Mouse (Mus musculus) megakaryocyte progenitor cell, adult 5-6 weeks (primary cell): ENCODE results near the gene Hoxa13. TPM values are rescaled to one million over a fixed set of nuclear protein-coding genes. Genes with fewer than 3 reads are reported as not detected.

Source experiments
- ATAC-seq: replicated peaks from 2 replicates; pipeline ENCODE4 v1.8.0; 2016; ENCODE audit warnings: mild to moderate bottlenecking, moderate TSS enrichment, inconsistent platforms; ENCODE audit not compliant: poor library complexity
- total RNA-seq, 2 experiments: library from RNA; stranded (forward) in 1 of 2; stranded (reverse) in 1 of 2; fragments of 157-497, 149-512 nt in 1 of 2; fragments of 200-1000 nt in 1 of 2; gene quantifications; 2 replicates each; pipeline versions ENCODE4 v1.2.3 to v1.2.4; 2015 to 2017

Hoxa13 gene
- total RNA-seq, 2 experiments from 2014 or later, result not detected

GRCm38 (mm10) chr6:52237346-52238154, 23.1 kb downstream of the Hoxa13 start:
- ATAC-seq, result no peak

- no peak for ATAC-seq
Observed at GRCm38 (mm10) chr6:52236806-52237205, 23.9 kb downstream of the Hoxa13 start.

- ATAC-seq, result no peak
Observed at GRCm38 (mm10) chr6:52235866-52236265, 24.8 kb downstream of the Hoxa13 start.

DNA sequence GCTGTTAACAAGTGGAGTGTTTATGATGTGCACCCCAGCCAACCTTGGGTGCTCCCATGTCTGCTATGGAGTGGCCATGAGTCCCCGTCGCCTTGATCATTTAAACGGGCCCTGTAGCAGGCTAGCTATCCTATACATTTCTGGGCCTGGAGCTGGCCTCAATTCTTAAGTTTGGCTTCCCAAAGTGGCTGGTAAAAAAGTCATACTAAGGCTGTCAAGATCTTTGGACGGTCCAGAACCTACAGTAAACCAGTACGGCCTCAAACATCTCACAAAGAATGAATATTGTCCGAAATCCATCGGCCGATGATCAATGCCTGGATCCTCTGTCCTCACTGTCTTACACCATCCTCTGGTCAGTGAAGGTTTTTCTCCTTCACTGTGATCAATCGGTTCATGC, 25.4 kb downstream of the Hoxa13 start:
- ATAC-seq, result no peak

DNA sequence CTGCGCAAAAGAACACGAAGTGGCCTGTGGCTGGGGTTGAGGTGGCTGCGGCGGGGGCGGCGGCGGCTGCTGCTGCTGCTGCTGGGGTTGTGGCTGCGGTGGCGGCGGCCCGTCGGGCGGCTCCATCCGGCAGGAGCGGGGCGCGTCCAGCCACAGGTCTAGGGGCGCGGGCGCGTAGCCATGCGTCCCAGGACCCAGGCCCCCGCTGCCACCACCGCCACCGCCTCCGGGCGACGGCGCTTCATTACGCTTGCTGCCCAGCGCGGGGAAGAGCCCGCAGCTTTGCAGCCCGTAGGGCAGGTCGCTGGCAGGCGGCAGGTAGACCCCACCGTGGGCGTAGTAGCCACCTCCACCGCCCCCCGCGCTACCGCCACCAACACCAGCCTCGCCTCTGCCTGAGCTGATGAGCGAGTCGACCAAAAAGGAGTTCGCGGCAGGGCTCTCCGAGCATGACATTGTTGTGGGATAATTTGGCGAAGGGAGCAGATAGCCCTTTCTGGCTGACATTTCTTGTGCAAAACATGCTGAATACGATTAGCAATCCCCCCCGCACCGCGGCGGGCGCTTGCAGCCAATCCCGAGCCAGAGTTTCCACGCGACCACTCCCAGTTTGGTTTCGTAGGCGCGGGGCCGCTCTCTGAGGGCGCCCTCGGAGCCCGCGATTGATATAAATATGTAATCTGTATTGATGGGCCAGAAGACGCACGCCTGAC, 26.1 kb downstream of the Hoxa13 start:
- ATAC-seq, result no peak

GRCm38 (mm10) chr6:52233546-52234427, 26.9 kb downstream of the Hoxa13 start:
- ATAC-seq, result no peak

DNA sequence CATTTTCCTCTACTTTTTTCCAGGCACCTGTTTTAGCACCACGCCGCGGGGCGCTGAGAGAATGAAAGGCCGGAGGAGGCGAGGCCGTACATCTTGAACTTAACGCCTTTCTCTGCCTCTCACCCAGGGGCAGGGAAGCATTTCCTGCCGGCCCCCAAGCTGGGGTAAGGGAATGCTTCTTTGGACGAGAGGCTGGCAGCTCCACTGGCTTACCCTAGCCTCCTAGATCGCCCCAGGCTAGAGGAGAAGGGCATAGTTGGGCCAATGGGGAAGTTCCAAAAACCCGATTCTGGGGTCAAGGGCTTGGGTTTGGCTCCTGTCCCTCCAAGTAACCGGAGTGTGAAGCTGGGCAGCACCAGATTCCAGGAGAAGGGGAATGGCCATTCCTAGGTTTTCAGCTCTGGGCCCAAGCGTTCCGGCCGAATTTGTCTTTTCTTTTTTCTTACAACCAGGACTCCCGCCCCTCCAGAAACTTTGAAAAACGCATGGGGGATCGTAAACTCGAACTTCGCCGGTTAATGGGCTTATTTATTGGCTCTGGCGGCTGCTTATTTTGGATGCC, 27.6 kb downstream of the Hoxa13 start:
- ATAC-seq, result no peak

DNA sequence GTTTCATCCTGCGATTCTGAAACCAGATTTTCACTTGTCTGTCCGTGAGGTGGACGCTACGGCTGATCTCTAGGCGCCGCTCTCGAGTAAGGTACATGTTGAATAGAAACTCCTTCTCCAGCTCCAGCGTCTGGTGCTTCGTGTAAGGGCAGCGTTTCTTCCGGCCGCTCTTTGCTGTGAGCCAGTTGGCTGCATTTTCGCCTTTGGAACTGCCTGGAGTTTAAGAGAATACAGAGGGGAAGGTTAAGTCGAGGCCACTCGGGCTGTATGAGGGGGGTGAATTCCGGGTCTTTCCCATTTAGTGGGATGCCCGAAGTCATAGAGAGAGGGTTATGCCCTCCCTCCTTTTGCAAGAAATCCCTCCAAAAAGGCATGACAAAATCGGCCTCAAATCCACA, 28.1 kb downstream of the Hoxa13 start:
- ATAC-seq, result no peak

DNA sequence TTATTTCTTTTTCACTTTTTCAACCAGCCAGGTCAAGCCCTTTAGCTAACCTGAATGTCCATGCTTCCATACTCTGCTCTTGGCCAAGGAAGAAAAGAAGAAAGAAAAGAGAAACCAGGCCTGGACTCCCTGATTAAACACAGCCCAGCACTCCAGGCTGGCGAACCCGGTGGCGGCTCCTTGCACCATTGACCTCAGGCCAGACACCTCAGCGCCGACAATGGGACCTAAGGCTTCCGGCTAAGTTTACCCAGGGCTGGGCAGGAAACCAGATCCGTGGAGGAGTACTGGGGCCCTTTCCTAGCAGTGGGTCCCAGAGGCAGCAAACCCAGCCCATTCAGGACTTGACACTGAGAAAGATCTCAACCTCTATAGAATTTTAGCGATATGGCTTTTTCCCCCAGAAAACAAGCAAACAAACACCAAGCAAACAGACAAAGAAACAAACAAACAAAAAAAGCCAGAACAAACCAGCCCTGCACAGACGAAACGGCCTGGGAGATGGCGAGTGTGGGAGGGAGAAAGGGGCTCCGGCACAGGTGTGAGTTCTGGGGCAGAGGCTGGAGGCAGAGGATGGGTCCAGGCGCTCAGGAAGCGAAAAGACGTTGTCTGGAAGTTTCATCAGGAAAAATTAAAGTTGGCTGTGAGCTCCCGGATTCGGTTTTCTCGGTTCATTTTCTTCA, 28.7 kb downstream of the Hoxa13 start:
- ATAC-seq, result no peak

GRCm38 (mm10) chr6:52230516-52231165, 30.0 kb downstream of the Hoxa13 start, which contains the start of gene Hoxa9:
TSS of gene Hoxa9 (minus strand) at chr6:52231089.
- no peak for ATAC-seq

DNA sequence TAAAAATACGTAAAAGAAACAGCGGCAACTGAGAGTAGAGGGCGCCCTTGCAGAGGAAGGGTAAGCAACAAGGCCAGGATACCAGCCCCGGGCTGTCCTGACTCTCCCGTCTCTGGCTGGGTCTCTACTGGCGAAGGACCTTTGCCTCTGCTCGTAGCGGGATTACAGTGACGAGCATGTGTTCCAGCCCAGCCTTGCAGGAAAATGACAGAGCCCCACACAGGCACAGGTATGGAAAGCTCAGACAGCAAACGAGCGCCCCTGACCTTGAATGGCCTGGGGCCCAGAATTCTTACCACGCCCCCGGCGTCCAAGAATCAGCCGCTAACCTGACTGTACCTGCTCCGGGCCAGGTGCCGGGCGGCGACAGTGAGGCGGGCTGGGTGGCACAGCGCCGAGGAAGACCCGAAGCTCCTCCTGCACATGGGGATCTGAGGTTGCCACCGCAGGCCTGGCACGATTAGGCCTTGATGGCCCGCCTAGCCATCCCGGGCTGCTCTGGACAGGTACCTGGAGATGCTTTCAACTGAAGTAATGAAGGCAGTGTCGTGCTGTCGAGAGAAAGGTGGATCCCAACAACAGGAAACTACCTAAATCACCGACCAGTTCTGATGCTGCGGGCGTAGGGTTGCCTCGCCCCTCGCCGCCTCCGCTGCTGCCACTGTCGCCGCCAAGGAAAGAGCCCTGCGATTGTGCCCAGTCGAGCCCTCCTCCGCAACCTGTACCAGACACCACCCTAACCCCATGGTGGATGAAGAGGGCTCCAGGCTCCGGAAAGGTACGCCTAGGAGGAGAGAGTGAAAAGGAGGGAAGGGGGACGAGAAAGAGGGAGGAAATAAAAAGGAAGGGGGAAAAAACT, 30.9 kb downstream of the Hoxa13 start:
- ATAC-seq, result 0 out of 2 replicates have a peak, but pooled peaks have one; percentile 18

GRCm38 (mm10) chr6:52228475-52229465, 31.9 kb downstream of the Hoxa13 start:
- peak; percentile 24 for ATAC-seq

DNA sequence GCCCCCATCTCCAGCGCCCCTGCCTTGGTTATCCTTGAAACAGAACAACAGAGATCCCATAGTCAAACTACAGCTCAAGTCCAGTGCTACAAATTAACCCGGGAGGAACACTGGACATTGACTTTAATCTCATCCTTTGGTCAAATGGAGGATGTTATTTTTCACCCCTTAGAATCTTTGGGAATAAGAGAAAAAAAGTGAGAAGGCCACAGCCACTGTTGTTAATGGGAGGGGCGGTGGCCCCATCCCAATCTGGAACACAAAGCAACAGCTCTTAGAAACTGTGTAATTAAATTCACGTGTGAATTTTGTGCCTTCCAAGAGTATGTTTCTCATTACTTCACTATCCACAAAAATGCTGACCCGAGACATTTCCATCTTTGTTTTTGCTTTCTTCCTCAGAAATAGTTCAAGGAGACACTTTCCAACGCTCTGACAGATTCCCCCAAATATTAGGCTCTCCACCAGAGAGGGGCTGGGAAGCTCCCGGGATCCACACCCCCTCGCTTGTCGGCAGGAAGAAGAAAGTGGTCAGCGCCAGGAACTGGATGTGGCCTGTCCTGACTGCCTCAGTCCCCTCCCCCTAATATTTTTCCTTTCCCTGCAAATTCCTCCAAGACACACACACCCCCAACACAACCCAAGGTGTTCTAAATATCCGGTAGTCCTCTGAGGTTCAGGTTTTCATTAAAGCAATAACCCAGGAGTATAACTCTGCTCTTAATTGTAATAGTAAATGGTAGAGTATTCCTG, 33.0 kb downstream of the Hoxa13 start:
- ATAC-seq, result no peak

- no peak for ATAC-seq
Observed at GRCm38 (mm10) chr6:52226569-52227257, 34.0 kb downstream of the Hoxa13 start.

DNA sequence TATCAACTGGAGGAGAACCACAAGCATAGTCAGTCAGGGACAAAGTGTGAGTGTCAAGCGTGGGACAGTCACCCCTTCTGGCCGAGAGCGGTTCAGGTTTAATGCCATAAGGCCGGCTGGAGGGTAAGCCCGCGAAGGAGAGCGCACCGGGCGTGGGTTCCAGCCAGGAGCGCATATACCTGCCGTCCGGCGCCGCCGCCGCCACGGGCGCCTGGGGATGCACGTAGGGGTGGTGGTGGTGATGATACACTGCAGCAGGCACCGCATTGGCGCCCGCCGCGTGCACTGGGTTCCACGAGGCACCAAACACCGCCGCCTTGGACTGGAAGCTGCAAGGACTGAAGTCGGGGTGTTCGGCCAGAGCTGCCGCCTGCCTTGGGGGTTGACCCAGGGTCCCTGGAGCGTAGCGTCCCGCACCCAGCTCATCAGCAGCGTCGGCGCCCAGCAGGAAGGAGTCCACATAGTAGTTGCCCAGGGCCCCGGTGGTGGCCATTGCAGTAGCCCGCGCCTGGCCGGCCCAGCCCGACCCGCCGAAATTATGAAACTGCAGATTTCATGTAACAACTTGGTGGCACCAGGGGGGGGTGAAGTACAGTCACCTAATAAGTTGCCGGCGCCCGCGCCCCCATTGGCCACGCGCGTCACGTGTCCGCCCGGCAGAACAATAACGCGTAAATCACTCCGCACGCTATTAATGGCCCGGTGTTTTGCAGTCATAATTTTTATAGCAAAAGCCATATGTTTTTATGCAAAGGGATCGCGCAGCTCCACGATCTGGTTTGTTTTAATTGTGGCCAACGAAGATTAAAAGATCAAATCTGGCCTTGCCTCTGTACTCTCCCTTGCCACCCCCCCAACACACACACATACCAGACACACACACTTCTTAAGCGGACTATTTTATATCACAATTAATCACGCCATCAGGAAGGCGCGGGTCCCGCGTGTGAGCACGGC, 34.8 kb downstream of the Hoxa13 start:
- ATAC-seq, result peak; percentile 47
